Mouse (Mus musculus) ES-Bruce4 (cell line): Measurements from ENCODE around the gene Tmeff1.

Experiments
- CTCF ChIP-seq: IDR thresholded peaks from one replicate; pipeline ENCODE4 v1.8.1; 2011; ENCODE audit warnings: low read depth, low read length
- POLR2A ChIP-seq: IDR thresholded peaks from one replicate; pipeline ENCODE4 v1.8.1; 2011; ENCODE audit warnings: low read length; ENCODE audit not compliant: insufficient read depth

GRCm38 (mm10) chr4:48584421-48585240, at the start of gene Tmeff1:
- TF ChIP-seq POLR2A, result no peak
- TF ChIP-seq CTCF, result no peak
